Mouse (Mus musculus): ENCODE results near the gene Ppm1l.

DNA sequence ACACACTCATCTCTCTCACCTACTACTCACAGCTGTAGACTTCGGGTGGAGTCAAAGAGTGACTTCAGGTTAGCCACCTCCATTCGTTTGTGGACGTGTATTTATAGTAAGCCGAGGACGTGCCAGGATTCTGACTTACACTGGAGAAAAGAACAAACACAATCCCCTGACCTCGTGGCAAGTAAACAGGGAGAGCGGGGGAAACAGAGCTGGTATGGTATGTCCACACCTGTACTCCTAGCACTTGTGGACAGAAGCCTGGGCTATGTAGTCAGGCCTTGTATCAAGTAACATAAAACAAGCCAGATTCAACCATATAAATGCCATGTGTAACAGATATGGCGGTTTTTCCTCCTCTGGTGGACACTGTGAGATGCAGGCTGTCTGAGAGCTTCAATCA is 20.4 kb upstream of the Ppm1l start:
- TF ChIP-seq CTCF (IDR thresholded peaks at IDR 0.05; ENCODE audit: low read depth) (no peak), EP300 (optimal IDR thresholded peaks at IDR 0.05) (no peak)

Measured in stomach, postnatal 0 days (tissue).